Comparison of ENCODE assay signal across 8 mouse cellular contexts in genomic region chr11:72361385-72362346, GRCm38 (mm10). TPM values are rescaled to one million over a fixed set of nuclear protein-coding genes. Genes with fewer than 3 reads are reported as not detected.
DNase-seq lines count a peak whose midpoint lies in the region; ATAC-seq and TF ChIP-seq lines count a peak whose summit lies in the region.

No protein-coding gene starts in this region.

- 7% methylated on average over 42 of the region's 42 CpGs for WGBS in forebrain, postnatal 0 days
- WGBS in hindbrain, embryonic 14.5 days: 9% methylated on average over 42 of the region's 42 CpGs
- WGBS in lung, embryonic 14.5 days: 7% methylated on average over 42 of the region's 42 CpGs

- H3K9me3 ChIP-seq in forebrain, postnatal 0 days (ENCODE audit: low read length): no peaks in the 10 kb centered on the region
- no peaks in the 10 kb centered on the region for H3K9me3 ChIP-seq in hindbrain, embryonic 14.5 days (ENCODE audit: control insufficient read depth, low read length)
- no peaks in the 10 kb centered on the region for H3K9me3 ChIP-seq in lung, embryonic 14.5 days (ENCODE audit: low read depth, low read length)

- peak; percentile 15 for DNase-seq in T-cell, adult 2 months (ENCODE audit: low spot score)
- DNase-seq in cerebellum, adult 18-20 months: peak; percentile 57 to 60
- peak; percentile 94 for DNase-seq in forebrain, postnatal 0 days
- DNase-seq in hindbrain, embryonic 14.5 days (ENCODE audit: low spot score): peak; percentile 91
- peak; percentile 73 to 76 for DNase-seq in layer of hippocampus, postnatal 10 days (ENCODE audit: low spot score in 2 of 2)
- DNase-seq in lung, embryonic 14.5 days: peak; percentile 95
- peak; percentile 64 for DNase-seq in ovary, adult 18-20 months (ENCODE audit: low spot score)
- DNase-seq in thymus, postnatal 4 days: peak; percentile 73

- peak overlapping the region; percentile 35; the same call in 1 of the 2 replicates for H3K27ac ChIP-seq in forebrain, postnatal 0 days (ENCODE audit: low read depth, low read length)
- H3K27ac ChIP-seq in hindbrain, embryonic 14.5 days: peak overlapping the region; percentile 22
- peak overlapping the region; percentile 3; the same call in 1 of the 2 replicates for H3K27ac ChIP-seq in lung, embryonic 14.5 days (ENCODE audit: low read depth)

- H3K9ac ChIP-seq in forebrain, postnatal 0 days: peak overlapping the region; percentile 52
- H3K9ac ChIP-seq in hindbrain, embryonic 14.5 days: peak overlapping the region; percentile 49
- H3K9ac ChIP-seq in lung, embryonic 14.5 days: peak overlapping the region; percentile 53

- H3K27me3 ChIP-seq in forebrain, postnatal 0 days (ENCODE audit: insufficient read depth, low read length): no peaks in the 10 kb centered on the region
- no peaks in the 10 kb centered on the region; the same call in 1 of the 2 replicates for H3K27me3 ChIP-seq in hindbrain, embryonic 14.5 days (ENCODE audit: control insufficient read depth, insufficient read depth, low read length)
- no peaks in the 10 kb centered on the region for H3K27me3 ChIP-seq in lung, embryonic 14.5 days (ENCODE audit: insufficient read depth, low read length)

- 0 out of 2 replicates have a peak, but pooled peaks cover 4% of the 10 kb centered on the region for H3K4me1 ChIP-seq in forebrain, postnatal 0 days (ENCODE audit: insufficient read depth)
- 0 out of 2 replicates have a peak, but pooled peaks cover 4% of the 10 kb centered on the region for H3K4me1 ChIP-seq in hindbrain, embryonic 14.5 days (replicated peaks; ENCODE audit: control insufficient read depth, insufficient read depth, low read length)
- H3K4me1 ChIP-seq in lung, embryonic 14.5 days (ENCODE audit: insufficient read depth): peaks cover 16% of the 10 kb centered on the region

- peak; percentile 96 for ATAC-seq in forebrain, postnatal 0 days
- peak; percentile 90 for ATAC-seq in hindbrain, embryonic 14.5 days (ENCODE audit: low FRiP score)
- peak; percentile 86 for ATAC-seq in lung, embryonic 14.5 days (ENCODE audit: insufficient read depth)

- no peak for TF ChIP-seq CTCF in forebrain, postnatal 0 days (IDR thresholded peaks at IDR 0.05; ENCODE audit: low read depth)
- no peak for TF ChIP-seq CTCF in lung, embryonic 14.5 days (IDR thresholded peaks at IDR 0.05; ENCODE audit: low read depth)

- no peaks in the 10 kb centered on the region for H3K36me3 ChIP-seq in forebrain, postnatal 0 days (ENCODE audit: insufficient read depth)
- H3K36me3 ChIP-seq in hindbrain, embryonic 14.5 days (replicated peaks; ENCODE audit: control insufficient read depth, insufficient read depth): no peaks in the 10 kb centered on the region
- no peaks in the 10 kb centered on the region for H3K36me3 ChIP-seq in lung, embryonic 14.5 days (ENCODE audit: insufficient read depth)

- H3K4me3 ChIP-seq in forebrain, postnatal 0 days (ENCODE audit: low read depth, low read length): peak overlapping the region; percentile 43
- H3K4me3 ChIP-seq in hindbrain, embryonic 14.5 days (replicated peaks; ENCODE audit: low read length): peak overlapping the region; percentile 40
- H3K4me3 ChIP-seq in lung, embryonic 14.5 days (ENCODE audit: low read depth, low read length): peak overlapping the region; percentile 38

- H3K4me2 ChIP-seq in forebrain, postnatal 0 days (ENCODE audit: low read depth): peak overlapping the region; percentile 81
- H3K4me2 ChIP-seq in hindbrain, embryonic 14.5 days (replicated peaks): peak overlapping the region; percentile 73
- H3K4me2 ChIP-seq in lung, embryonic 14.5 days: peak overlapping the region; percentile 74

RNA-seq across cellular contexts. Expression of gene Tekt1, which starts 0.6 kb away (rescaled TPM):
- 10.5 and 13.1 TPM in 2 replicates for total RNA-seq in forebrain, postnatal 0 days (2014; rRNA removed)
- 8.6 and 12.4 TPM in 2 replicates for polyA plus RNA-seq in forebrain, postnatal 0 days (2015; fragmentation: Nextera tagmentation; extraction: Ambion mirVana)
- polyA plus RNA-seq in hindbrain, embryonic 14.5 days (2014; fragmentation: Nextera tagmentation; extraction: Ambion mirVana): 9.9 and 10.1 TPM in 2 replicates
- 1 to 10 TPM; 2.5 to 4.7 TPM for total RNA-seq in layer of hippocampus, postnatal 10 days (2021)
- 6.1 and 6.5 TPM in 2 replicates for polyA plus RNA-seq in lung, embryonic 14.5 days (2014; fragmentation: Nextera tagmentation; extraction: Ambion mirVana)

RNA-seq across cellular contexts. Expression of gene Fbxo39, which starts 47.4 kb away (rescaled TPM):
- total RNA-seq in forebrain, postnatal 0 days (2014; rRNA removed): not detected in 2 replicates
- not detected in 2 replicates for polyA plus RNA-seq in forebrain, postnatal 0 days (2015; fragmentation: Nextera tagmentation; extraction: Ambion mirVana)
- not detected in 2 replicates for polyA plus RNA-seq in hindbrain, embryonic 14.5 days (2014; fragmentation: Nextera tagmentation; extraction: Ambion mirVana)
- not detected for total RNA-seq in layer of hippocampus, postnatal 10 days (2021)
- not detected in 2 replicates for polyA plus RNA-seq in lung, embryonic 14.5 days (2014; fragmentation: Nextera tagmentation; extraction: Ambion mirVana)

RNA-seq across cellular contexts. Expression of gene Smtnl2, which starts 49.8 kb away (rescaled TPM):
- total RNA-seq in forebrain, postnatal 0 days (2014; rRNA removed): 9.7 and 10.4 TPM in 2 replicates
- polyA plus RNA-seq in forebrain, postnatal 0 days (2015; fragmentation: Nextera tagmentation; extraction: Ambion mirVana): 8.4 and 10.2 TPM in 2 replicates
- 4.6 and 4.8 TPM in 2 replicates for polyA plus RNA-seq in hindbrain, embryonic 14.5 days (2014; fragmentation: Nextera tagmentation; extraction: Ambion mirVana)
- 1 to 10 TPM; 4.5 to 5.0 TPM for total RNA-seq in layer of hippocampus, postnatal 10 days (2021)
- 107 and 122 TPM in 2 replicates for polyA plus RNA-seq in lung, embryonic 14.5 days (2014; fragmentation: Nextera tagmentation; extraction: Ambion mirVana)

Comparison
In these comparisons a context has a peak if more than half of its experiments do, and no peak if none do; other contexts are left out.
1. Peak in every context shown above with its lines: DNase-seq, ATAC-seq, H3K4me3 ChIP-seq and H3K27ac ChIP-seq.
2. DNase-seq: peak in every context shown above with its lines; median percentile 95 in lung, embryonic 14.5 days; 94 in forebrain, postnatal 0 days; 91 in hindbrain, embryonic 14.5 days; 74 in layer of hippocampus, postnatal 10 days; 73 in thymus, postnatal 4 days; 64 in ovary, adult 18-20 months; 58 in cerebellum, adult 18-20 months; 15 in T-cell, adult 2 months.